Mouse (Mus musculus) lung, postnatal 10 days (tissue): ENCODE measurements around the gene Olig3.
"Not testable (repeated sequence)": the region's sequence is repeated elsewhere in the genome, so short reads cannot be mapped to it uniquely, and the experiment has no call there.

Experiments
- DNase-seq: peaks from one replicate; pipeline ENCODE4 v3.0.0; 2021

Olig3 gene

GRCm38 (mm10) chr10:19361539-19362293, 5.4 kb downstream of the Olig3 start:
- DNase-seq, result no peak

GRCm38 (mm10) chr10:19362294-19362590, 5.9 kb downstream of the Olig3 start:
- no peak for DNase-seq

GRCm38 (mm10) chr10:19362861-19363260, 6.5 kb downstream of the Olig3 start:
- no peak for DNase-seq

DNA sequence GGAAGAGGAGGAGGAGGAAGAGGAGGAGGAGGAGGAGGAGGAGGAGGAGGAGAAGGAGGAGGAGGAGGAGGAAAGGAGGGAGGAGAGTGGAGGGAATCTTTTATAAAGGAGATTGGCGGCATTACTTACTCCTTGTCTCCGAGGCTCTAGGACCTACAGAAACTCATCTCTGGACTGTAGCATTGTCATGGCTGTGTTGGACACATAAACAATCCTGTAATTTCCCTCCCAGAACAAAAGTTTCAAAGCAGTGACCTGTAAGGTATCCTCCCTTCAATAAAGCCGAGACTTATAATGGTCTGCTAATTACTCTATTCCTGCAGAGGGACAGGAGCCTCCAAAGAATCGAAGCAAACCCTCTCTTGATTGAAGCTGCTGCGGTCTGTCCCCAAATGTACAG, 7.0 kb downstream of the Olig3 start:
- DNase-seq, result no peak

DNA sequence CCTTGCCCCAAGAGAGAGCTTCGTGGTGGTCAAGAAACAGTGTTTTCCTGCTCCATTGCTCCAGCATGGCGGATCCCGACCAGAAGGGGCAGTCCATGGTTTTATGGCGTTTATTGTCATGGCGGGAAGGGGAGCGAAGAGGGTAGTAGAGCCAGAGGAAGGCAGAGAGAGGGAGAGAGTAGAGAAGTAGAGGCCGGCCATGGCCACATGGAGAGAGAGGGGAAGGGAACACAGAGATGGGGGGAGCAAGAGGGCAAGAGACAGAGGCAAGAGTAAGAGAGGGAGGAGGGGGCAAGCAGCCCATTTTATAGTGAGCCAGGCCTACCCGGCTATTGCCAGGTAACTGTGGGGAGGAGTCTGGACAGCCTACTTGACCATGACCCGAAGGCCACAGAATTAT, 12.8 kb downstream of the Olig3 start:
- DNase-seq, result no peak

DNA sequence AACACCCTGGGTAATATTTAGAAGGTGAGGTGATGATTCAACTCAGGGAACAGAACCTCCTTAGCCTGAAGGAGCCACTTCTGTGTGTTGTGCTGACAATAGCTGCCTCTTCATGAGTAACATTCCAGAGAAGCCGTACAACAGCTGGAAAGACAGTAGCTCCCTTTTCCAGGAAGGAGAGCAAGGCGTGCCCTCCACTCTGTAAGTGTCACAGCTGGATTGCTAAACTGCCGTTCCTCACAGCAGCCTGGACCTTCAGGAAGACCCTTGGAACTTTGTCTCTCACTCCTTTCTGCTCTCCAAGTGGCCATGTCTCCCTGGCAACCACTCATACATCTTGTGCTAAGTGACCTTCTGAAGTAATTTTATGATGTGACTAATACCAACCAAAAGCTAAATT, 13.8 kb downstream of the Olig3 start:
- DNase-seq, result no peak

GRCm38 (mm10) chr10:19372263-19372662, 15.9 kb downstream of the Olig3 start:
- DNase-seq, result no peak

GRCm38 (mm10) chr10:19373797-19374196, 17.5 kb downstream of the Olig3 start:
- no peak for DNase-seq

GRCm38 (mm10) chr10:19374311-19374710, 18.0 kb downstream of the Olig3 start:
- no peak for DNase-seq

- DNase-seq, result no peak
Observed at GRCm38 (mm10) chr10:19375838-19376237, 19.5 kb downstream of the Olig3 start.

GRCm38 (mm10) chr10:19380971-19381370, 24.6 kb downstream of the Olig3 start:
- not testable (repeated sequence) for DNase-seq

GRCm38 (mm10) chr10:19384176-19384575, 27.8 kb downstream of the Olig3 start:
- no peak for DNase-seq

DNA sequence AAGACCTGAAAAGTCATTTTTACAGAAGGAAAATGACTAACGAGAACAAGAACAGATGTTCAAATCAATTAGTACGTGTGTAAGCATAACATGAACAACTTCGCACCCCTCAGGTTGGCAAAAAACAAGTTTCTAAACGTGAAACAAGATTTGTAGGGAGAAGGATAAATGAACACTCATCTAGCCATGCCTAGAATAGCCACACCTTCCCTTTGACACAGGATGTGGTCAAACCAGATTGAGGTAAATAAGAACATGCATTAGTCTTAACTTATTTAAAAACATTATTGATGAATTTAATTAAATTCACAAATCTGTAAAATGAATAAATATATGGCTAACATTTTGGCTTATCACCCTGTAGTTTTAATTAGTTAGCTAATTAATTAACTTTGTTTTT, 35.5 kb downstream of the Olig3 start:
- no peak for DNase-seq

- DNase-seq, result no peak
Observed at GRCm38 (mm10) chr10:19396485-19397137, 40.3 kb downstream of the Olig3 start.

DNA sequence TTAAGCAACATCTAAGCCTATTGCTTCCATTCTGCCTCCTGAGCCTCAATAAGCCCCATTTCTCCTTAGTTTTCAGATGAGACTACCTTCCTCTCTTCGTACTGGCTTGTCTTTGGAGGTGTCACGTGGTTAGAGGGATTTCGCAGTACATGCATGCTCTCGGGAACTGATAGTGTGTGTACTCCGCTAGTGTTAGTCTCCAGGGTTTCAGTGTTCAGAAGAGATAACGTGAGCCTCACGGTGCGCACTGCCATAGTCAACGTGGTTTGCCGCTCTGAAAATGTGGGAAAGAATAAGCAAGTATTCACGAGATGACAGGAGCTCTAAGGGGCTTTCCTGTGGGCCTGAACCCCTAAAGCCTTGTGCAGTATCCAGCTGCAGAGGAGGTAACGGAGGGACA, 41.1 kb downstream of the Olig3 start:
- no peak for DNase-seq

GRCm38 (mm10) chr10:19401136-19401535, 44.8 kb downstream of the Olig3 start:
- DNase-seq, result no peak

DNA sequence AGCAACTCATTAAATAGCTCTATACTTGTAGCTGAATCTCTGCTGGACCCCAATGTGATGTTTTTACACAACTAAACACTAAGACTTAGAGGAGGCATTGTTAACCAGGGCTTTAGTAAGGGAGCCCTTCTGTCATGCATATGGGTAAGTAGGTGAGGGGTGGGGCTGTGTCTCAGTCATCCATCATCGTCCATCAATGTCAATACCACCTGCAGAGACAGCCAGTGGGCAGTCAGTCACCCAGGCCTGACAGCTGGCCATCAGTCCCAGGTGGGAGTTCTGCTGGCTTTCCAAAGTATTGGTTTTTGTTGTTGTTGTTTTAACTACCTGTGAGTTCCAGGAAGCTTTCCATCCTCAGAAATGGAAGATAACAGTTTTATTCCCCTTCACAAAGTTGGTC, 48.1 kb downstream of the Olig3 start:
- no peak for DNase-seq

GRCm38 (mm10) chr10:19405959-19406358, 49.6 kb downstream of the Olig3 start:
- no peak for DNase-seq

DNA sequence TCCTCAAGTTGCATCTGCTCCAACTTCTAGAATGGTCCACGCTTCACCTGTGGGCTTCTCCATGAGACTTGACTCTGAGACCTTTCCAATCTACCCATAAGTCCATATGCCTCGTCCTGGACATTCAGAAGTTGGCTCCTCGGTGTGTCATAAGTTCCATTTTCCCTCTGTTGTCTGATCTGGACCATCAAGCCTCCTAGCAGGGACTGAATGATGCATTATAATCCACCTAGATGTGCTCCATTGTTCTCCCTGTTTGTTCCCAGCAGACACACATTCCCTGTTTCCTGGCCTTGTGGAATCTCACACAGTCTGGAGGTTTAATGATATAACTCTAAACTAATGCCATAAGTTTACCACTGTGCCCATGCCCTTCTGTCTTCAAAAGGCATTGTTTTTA, 50.8 kb downstream of the Olig3 start:
- no peak for DNase-seq
